Mouse (Mus musculus) kidney, postnatal 0 days (tissue): ENCODE data around the gene Cdh12. TPM values are rescaled to one million over a fixed set of nuclear protein-coding genes. Genes with fewer than 3 reads are reported as not detected.
"Not testable (repeated sequence)": the region's sequence is repeated elsewhere in the genome, so short reads cannot be mapped to it uniquely, and the experiment has no call there.

Experiments used
- ATAC-seq: fragments of 200-750 bp; cut with Nextera tagmentation; replicated peaks from 2 replicates; pipeline ENCODE4 v1.8.0; 2017; ENCODE audit warnings: low read depth, moderate number of reproducible peaks, moderate TSS enrichment, moderate library complexity; ENCODE audit not compliant: low FRiP score
- DNase-seq: peaks from one replicate; pipeline ENCODE4 v3.0.0-alpha.2; 2016; ENCODE audit warnings: low spot score
- H3K27ac ChIP-seq: fragments of 300-500 bp; sonication (generic); 2 replicates; pipeline ENCODE4 v1.5.1; 2014; ENCODE audit warnings: mild to moderate bottlenecking
- H3K27me3 ChIP-seq: fragments of 300-500 bp; sonication (generic); 2 replicates; pipeline ENCODE4 v1.6.1; 2014; ENCODE audit warnings: low read length, mixed read lengths; ENCODE audit not compliant: insufficient read depth
- H3K36me3 ChIP-seq: fragments of 300-500 bp; sonication (generic); 2 replicates; pipeline ENCODE4 v1.6.1; 2014; ENCODE audit warnings: low read length, mixed read lengths; ENCODE audit not compliant: insufficient read depth
- H3K4me1 ChIP-seq: fragments of 300-500 bp; sonication (generic); replicated peaks from 2 replicates; pipeline ENCODE4 v1.6.1; 2014; ENCODE audit warnings: antibody characterized with exemption, low read length, mixed read lengths; ENCODE audit not compliant: insufficient read depth
- H3K4me2 ChIP-seq: fragments of 300-500 bp; sonication (generic); 2 replicates; pipeline ENCODE4 v1.6.1; 2014; ENCODE audit warnings: mild to moderate bottlenecking, low read length, moderate library complexity, mixed read lengths
- H3K4me3 ChIP-seq: fragments of 300-500 bp; sonication (generic); replicated peaks from 2 replicates; pipeline ENCODE4 v1.5.1; 2014; ENCODE audit warnings: low read depth, low read length
- H3K9ac ChIP-seq: fragments of 300-500 bp; sonication (generic); 2 replicates; pipeline ENCODE4 v1.6.1; 2014; ENCODE audit warnings: low read depth, low read length
- H3K9me3 ChIP-seq: fragments of 300-500 bp; sonication (generic); replicated peaks from 2 replicates; pipeline ENCODE4 v1.6.1; 2016; ENCODE audit warnings: low read length, inconsistent platforms, mixed read lengths
- CTCF ChIP-seq: IDR thresholded peaks from 2 replicates; pipeline ENCODE4 v1.5.1; 2016; ENCODE audit warnings: antibody characterized with exemption, low read depth, mild to moderate bottlenecking, moderate library complexity
- WGBS: fragments of 180-500 bp; shearing (Covaris S2); extraction: QIAGEN DNeasy Blood & Tissue Kit; methylation state at CpG from one replicate; pipeline ENCODE4 v1.1.7; 2014; 5-methylcytosine and 5-hydroxymethylcytosine counted together
- polyA plus RNA-seq: library from polyadenylated mRNA; unstranded; fragments of >200 nt; fragmentation: Nextera tagmentation; extraction: Ambion mirVana; gene quantifications from 2 replicates; pipeline ENCODE4 v1.2.1, GENCODE M21; 2015

Cdh12 gene
- polyA plus RNA-seq, 1 experiment from 2014 or later: 0.01 TPM

DNA sequence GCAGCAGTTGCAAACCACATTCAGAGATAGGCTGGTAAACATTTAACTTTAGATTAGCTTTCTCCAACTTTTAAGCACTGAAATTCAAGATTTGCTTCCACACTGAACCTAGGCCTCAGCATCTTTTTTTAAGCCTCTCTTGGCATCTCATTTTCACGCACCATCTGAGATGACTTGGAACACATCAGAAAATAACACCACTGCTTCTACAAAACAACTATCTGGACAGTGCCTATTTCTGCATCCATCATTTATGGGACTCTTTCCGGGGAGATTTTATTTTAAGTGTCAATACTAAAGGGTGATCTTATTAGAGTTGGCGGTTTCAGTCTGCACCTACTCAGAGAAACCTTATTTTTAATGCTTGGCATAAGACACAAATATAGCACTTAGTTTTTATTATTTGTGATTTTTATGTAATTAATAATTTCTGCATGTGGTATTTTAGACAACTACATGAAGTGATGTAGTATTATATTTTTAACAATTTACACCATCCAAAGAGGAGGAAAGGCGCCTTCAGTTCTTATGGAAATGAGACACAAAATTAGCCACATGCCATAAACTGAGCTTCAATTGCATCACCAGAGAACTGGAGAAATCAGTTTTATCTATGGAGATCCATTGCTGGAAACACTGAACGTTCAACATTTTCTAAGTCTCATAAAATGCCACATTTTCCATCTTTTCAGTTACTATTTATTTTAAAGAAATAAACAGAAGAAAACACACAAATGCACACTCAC is 906.5 kb downstream of the Cdh12 start:
- no peak overlapping the region for H3K4me2 ChIP-seq
- H3K4me3 ChIP-seq: no peak overlapping the region
- WGBS: 83% methylated on average over 5 of the region's 5 CpGs
- no peak overlapping the region for H3K27ac ChIP-seq
- H3K9ac ChIP-seq: no peak overlapping the region
- no peaks in the 10 kb centered on the region for H3K27me3 ChIP-seq
- H3K9me3 ChIP-seq: no peaks in the 10 kb centered on the region
- H3K4me1 ChIP-seq: no peaks in the 10 kb centered on the region
- ATAC-seq (no peak), DNase-seq (no peak)
- no peak for TF ChIP-seq CTCF
- no peaks in the 10 kb centered on the region for H3K36me3 ChIP-seq

DNA sequence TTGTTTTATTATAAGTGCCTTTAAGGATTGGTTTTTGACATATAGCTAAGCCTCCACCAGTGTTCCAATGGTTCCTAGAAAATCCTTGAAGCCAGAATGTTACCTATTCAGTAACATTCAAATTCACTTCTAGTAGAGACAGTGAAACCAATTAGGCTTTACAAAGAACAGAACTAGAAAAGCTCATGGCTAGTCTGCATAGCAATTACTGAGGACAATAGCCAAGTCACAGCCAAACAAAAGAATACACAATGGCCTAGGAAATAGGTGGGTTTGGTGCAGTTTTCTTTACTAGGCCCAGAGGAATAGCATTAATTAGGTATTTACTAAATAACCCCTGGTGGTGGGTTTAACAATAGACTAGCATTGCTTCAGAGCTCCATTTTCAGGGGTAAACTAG is 917.3 kb downstream of the Cdh12 start:
- no peaks in the 10 kb centered on the region for H3K27me3 ChIP-seq
- no peak overlapping the region for H3K4me3 ChIP-seq
- H3K27ac ChIP-seq: no peak overlapping the region
- H3K9ac ChIP-seq: no peak overlapping the region
- no peak overlapping the region for H3K4me2 ChIP-seq
- DNase-seq (no peak), ATAC-seq (no peak)
- H3K36me3 ChIP-seq: no peaks in the 10 kb centered on the region
- no peaks in the 10 kb centered on the region for H3K4me1 ChIP-seq
- H3K9me3 ChIP-seq: no peaks in the 10 kb centered on the region
- TF ChIP-seq CTCF: no peak

DNA sequence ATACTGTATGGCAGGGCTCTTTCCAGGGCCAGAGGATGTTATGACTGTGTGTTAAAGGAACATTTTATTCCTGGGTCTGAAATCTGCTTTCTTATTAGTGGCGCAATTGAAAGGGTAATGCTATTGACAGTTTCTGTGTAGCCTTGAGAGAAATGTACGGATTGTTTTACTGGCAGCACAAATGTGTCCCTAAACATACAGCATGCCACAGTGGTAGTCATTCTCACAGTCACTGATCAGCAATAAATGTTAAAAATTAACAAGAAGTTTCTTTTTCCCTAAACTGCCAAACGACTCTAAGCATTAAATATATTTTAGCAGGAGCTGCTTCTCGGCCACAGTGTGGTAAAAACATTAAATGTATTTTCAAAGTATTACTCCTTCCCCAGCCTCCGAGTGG is 926.4 kb downstream of the Cdh12 start:
- DNase-seq (no peak), ATAC-seq (no peak)
- Histone ChIP-seq H3K9ac (no peak overlapping the region), H3K4me1 (no peaks in the 10 kb centered on the region), H3K27ac (no peak overlapping the region), H3K27me3 (no peaks in the 10 kb centered on the region), H3K36me3 (no peaks in the 10 kb centered on the region), H3K4me2 (no peak overlapping the region), H3K9me3 (no peaks in the 10 kb centered on the region), H3K4me3 (no peak overlapping the region)
- no peak for TF ChIP-seq CTCF
- 74% methylated on average over 5 of the region's 5 CpGs for WGBS

DNA sequence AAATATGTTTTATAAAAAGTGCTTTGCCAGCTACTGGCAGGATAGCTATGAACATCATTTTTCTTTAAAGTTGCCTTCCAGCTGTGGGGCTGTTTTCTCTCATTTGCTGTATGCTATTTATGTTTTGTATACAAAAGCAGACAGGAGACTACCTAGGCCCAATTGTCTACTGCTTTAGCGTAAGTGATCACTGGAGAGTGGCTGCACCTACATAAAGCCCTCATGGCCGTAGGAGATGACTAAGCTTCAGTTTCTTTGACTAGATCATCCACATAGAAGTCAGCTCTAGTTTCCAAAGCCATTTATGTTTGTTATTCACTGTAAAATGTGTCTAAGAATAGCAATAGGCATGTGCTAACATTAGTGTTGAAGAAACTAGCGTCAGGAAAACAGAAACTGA is 926.8 kb downstream of the Cdh12 start:
- H3K27ac ChIP-seq: no peak overlapping the region

DNA sequence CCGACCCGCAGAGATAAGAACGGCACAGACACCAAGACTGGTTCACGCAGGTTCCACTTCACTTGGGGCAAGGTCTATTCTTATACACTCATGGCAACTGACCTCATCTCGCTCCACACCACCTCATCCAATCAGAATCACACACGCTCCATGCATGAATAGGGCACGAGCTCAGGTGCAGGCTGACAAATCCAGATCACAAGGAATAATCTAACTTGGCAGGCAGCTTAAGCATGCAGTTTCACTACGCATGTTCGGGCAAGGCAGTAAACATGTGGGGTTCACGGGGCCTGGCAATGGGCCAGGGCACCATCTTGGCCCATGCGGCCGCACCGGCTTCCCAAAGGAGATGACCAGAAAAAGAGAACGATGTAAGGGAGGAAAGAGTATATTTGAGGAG is 942.4 kb downstream of the Cdh12 start:
- H3K4me2 ChIP-seq, H3K9ac ChIP-seq, H3K27ac ChIP-seq, DNase-seq, ATAC-seq, H3K9me3 ChIP-seq, H3K36me3 ChIP-seq, H3K4me3 ChIP-seq, H3K27me3 ChIP-seq, H3K4me1 ChIP-seq: not testable (repeated sequence)
- WGBS: 86% methylated on average over 14 of the region's 14 CpGs

More for the DNA sequence above, 926.8 kb downstream of the Cdh12 start:
- ATAC-seq: no peak
- DNase-seq: no peak
- no peak overlapping the region for H3K4me2 ChIP-seq
- H3K4me1 ChIP-seq: no peaks in the 10 kb centered on the region
- H3K27me3 ChIP-seq: no peaks in the 10 kb centered on the region
- no peaks in the 10 kb centered on the region for H3K9me3 ChIP-seq
- H3K36me3 ChIP-seq: no peaks in the 10 kb centered on the region
- H3K9ac ChIP-seq: no peak overlapping the region
- TF ChIP-seq CTCF: no peak
- no peak overlapping the region for H3K4me3 ChIP-seq
- WGBS: 71% methylated on average over 3 of the region's 3 CpGs

DNA sequence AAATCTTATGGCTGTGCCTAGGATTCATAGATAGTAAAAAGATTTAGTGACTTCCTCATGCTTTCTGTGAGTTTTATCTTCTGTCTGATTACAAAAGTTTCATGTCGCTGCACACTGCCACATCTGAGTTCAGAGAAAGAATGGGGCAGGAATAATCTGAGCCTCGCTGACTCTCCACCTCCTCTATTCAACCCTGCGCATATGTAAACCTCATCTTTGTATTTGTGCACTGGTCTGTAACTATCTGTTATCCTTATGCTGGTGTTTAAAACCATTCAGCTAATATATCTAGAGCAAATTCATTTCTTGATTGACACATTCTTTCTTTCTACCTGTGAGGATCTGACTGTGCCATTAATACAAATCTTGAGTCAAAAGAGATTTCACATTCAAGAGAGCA is 944.0 kb downstream of the Cdh12 start:
- no peak for ATAC-seq
- Histone ChIP-seq H3K27me3 (no peaks in the 10 kb centered on the region), H3K36me3 (no peaks in the 10 kb centered on the region), H3K9me3 (no peaks in the 10 kb centered on the region), H3K4me1 (no peaks in the 10 kb centered on the region), H3K4me3 (no peak overlapping the region), H3K9ac (no peak overlapping the region), H3K27ac (no peak overlapping the region), H3K4me2 (no peak overlapping the region)
- 70% methylated on average over 3 of the region's 3 CpGs for WGBS
- no peak for TF ChIP-seq CTCF
- no peak for DNase-seq

DNA sequence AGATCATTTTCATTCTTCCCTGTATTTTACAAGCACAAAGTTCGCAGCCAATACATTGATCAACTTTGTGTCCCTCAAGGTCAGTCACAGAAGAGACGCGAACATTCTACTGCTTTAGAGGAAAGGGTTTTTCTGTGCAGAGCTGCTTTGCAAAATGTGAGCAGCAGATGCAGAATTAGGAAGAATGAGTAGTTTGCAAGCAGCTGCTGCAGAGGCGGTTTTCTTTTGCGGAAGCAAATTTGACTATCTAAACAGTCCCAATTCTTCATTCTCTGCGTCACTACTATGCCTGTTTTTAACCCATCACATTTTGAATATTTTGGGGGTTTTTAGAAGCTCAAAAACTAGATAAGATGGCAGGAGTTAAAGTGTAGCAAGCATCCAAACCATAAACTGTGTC is 956.1 kb downstream of the Cdh12 start:
- Histone ChIP-seq H3K9ac (no peak overlapping the region), H3K4me2 (no peak overlapping the region), H3K27ac (no peak overlapping the region), H3K27me3 (no peaks in the 10 kb centered on the region), H3K36me3 (no peaks in the 10 kb centered on the region), H3K4me1 (no peaks in the 10 kb centered on the region), H3K4me3 (no peak overlapping the region), H3K9me3 (no peaks in the 10 kb centered on the region)
- ATAC-seq: no peak
- no peak for DNase-seq
- WGBS: 74% methylated on average over 6 of the region's 6 CpGs
- no peak for TF ChIP-seq CTCF
